Mouse (Mus musculus): ENCODE data around the gene Hmcn2. TPM values are rescaled to one million over a fixed set of nuclear protein-coding genes. Genes with fewer than 3 reads are reported as not detected.

Hmcn2 gene
- polyA plus RNA-seq (2012; rRNA removed) = 4.1 and 5.3 TPM in 2 replicates

- no peak for TF ChIP-seq POLR2A (IDR thresholded peaks at IDR 0.05; ENCODE audit: control insufficient read depth, low read depth, low read length)
- TF ChIP-seq CTCF (IDR thresholded peaks at IDR 0.05; ENCODE audit: control insufficient read depth, insufficient read depth, insufficient replicate concordance, low read depth, low read length) = no peak
- no peaks in the 10 kb centered on the region for H3K27me3 ChIP-seq (ENCODE audit: control insufficient read depth, insufficient read depth, low read length)
- H3K4me1 ChIP-seq (ENCODE audit: control insufficient read depth, insufficient read depth, low read length) = peaks cover 3% of the 10 kb centered on the region; the same call in 1 of the 2 replicates
- H3K36me3 ChIP-seq (ENCODE audit: control insufficient read depth, insufficient read depth, low read length) = no peaks in the 10 kb centered on the region
- H3K4me3 ChIP-seq (ENCODE audit: control insufficient read depth, low read depth, low read length) = no peak within 1 kb of the TSS
- H3K27ac ChIP-seq (ENCODE audit: control insufficient read depth, insufficient read depth, low read depth, low read length) = no peak within 1 kb of the TSS
These were observed at the start of gene Hmcn2 for GRCm38 (mm10) chr2:31314007-31314465. TSS of gene Hmcn2 (plus strand) at chr2:31314415.

DNA sequence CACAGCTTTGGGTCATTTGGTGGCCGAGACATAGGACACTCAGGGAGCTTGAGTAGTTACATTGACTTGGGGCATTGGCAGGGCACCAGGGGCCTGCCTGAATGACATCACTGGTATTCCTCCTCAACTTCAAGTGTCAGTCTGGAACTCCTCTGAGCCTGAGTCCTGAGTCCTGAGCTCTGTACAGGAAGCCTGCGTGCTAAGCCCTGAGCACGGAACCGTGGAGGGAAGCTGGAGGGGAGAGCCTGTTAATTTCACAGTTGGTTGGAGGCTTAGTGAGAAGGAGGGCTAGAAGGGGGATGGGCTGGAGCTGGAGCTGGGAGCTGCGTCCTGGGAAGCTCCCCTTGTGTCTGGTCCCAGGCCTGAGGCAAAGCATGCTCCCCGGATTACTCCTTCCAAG, 46.8 kb upstream of the Hmcn2 start:
- H3K27ac ChIP-seq (ENCODE audit: control insufficient read depth, insufficient read depth, low read depth, low read length) = no peak overlapping the region
- H3K36me3 ChIP-seq (ENCODE audit: control insufficient read depth, insufficient read depth, low read length) = no peaks in the 10 kb centered on the region
- no peaks in the 10 kb centered on the region for H3K27me3 ChIP-seq (ENCODE audit: control insufficient read depth, insufficient read depth, low read length)
- H3K4me3 ChIP-seq (ENCODE audit: control insufficient read depth, low read depth, low read length) = no peak overlapping the region
- no peak for TF ChIP-seq CTCF (IDR thresholded peaks at IDR 0.05; ENCODE audit: control insufficient read depth, insufficient read depth, insufficient replicate concordance, low read depth, low read length)
- no peak for TF ChIP-seq POLR2A (IDR thresholded peaks at IDR 0.05; ENCODE audit: control insufficient read depth, low read depth, low read length)
- peaks cover 10% of the 10 kb centered on the region for H3K4me1 ChIP-seq (ENCODE audit: control insufficient read depth, insufficient read depth, low read length)

- TF ChIP-seq CTCF (IDR thresholded peaks at IDR 0.05; ENCODE audit: control insufficient read depth, insufficient read depth, insufficient replicate concordance, low read depth, low read length) (no peak), POLR2A (IDR thresholded peaks at IDR 0.05; ENCODE audit: control insufficient read depth, low read depth, low read length) (no peak)
- H3K4me1 ChIP-seq (ENCODE audit: control insufficient read depth, insufficient read depth, low read length) = peaks cover 10% of the 10 kb centered on the region
- H3K36me3 ChIP-seq (ENCODE audit: control insufficient read depth, insufficient read depth, low read length) = no peaks in the 10 kb centered on the region
- H3K27ac ChIP-seq (ENCODE audit: control insufficient read depth, insufficient read depth, low read depth, low read length) = no peak overlapping the region
- no peak overlapping the region for H3K4me3 ChIP-seq (ENCODE audit: control insufficient read depth, low read depth, low read length)
- no peaks in the 10 kb centered on the region for H3K27me3 ChIP-seq (ENCODE audit: control insufficient read depth, insufficient read depth, low read length)
These were observed 45.6 kb upstream of the Hmcn2 start for GRCm38 (mm10) chr2:31268631-31269030.

GRCm38 (mm10) chr2:31269188-31269587, 45.0 kb upstream of the Hmcn2 start:
- Histone ChIP-seq H3K4me1 (ENCODE audit: control insufficient read depth, insufficient read depth, low read length) (peaks cover 10% of the 10 kb centered on the region), H3K27ac (ENCODE audit: control insufficient read depth, insufficient read depth, low read depth, low read length) (no peak overlapping the region), H3K36me3 (ENCODE audit: control insufficient read depth, insufficient read depth, low read length) (no peaks in the 10 kb centered on the region), H3K4me3 (ENCODE audit: control insufficient read depth, low read depth, low read length) (no peak overlapping the region), H3K27me3 (ENCODE audit: control insufficient read depth, insufficient read depth, low read length) (no peaks in the 10 kb centered on the region)
- TF ChIP-seq POLR2A (IDR thresholded peaks at IDR 0.05; ENCODE audit: control insufficient read depth, low read depth, low read length) = no peak
- TF ChIP-seq CTCF (IDR thresholded peaks at IDR 0.05; ENCODE audit: control insufficient read depth, insufficient read depth, insufficient replicate concordance, low read depth, low read length) = no peak

DNA sequence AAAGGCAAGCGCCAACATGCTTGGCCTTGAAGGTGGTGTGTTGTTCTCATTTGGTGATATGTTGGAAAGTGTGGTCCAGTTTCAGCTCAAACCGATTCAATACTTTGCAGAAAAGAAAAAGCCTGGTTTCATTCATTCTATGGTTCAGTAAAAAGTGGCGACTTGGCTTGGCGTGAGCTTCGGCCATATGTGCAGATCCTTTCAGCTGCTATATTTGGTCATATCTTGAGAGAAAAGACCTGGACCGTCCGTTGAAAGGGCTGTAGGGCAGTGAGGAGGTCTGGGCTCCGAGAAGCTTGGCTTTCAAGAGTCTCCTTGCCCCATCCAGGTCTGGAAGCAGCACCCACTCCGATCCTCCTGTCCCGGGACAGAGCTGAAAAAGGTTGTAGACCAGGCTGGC, 44.4 kb upstream of the Hmcn2 start:
- no peaks in the 10 kb centered on the region for H3K36me3 ChIP-seq (ENCODE audit: control insufficient read depth, insufficient read depth, low read length)
- TF ChIP-seq CTCF (IDR thresholded peaks at IDR 0.05; ENCODE audit: control insufficient read depth, insufficient read depth, insufficient replicate concordance, low read depth, low read length) = no peak
- no peak for TF ChIP-seq POLR2A (IDR thresholded peaks at IDR 0.05; ENCODE audit: control insufficient read depth, low read depth, low read length)
- H3K27me3 ChIP-seq (ENCODE audit: control insufficient read depth, insufficient read depth, low read length) = no peaks in the 10 kb centered on the region
- no peak overlapping the region for H3K4me3 ChIP-seq (ENCODE audit: control insufficient read depth, low read depth, low read length)
- no peak overlapping the region for H3K27ac ChIP-seq (ENCODE audit: control insufficient read depth, insufficient read depth, low read depth, low read length)
- peaks cover 10% of the 10 kb centered on the region for H3K4me1 ChIP-seq (ENCODE audit: control insufficient read depth, insufficient read depth, low read length)

- Histone ChIP-seq H3K4me1 (ENCODE audit: control insufficient read depth, insufficient read depth, low read length) (peaks cover 10% of the 10 kb centered on the region), H3K27ac (ENCODE audit: control insufficient read depth, insufficient read depth, low read depth, low read length) (no peak overlapping the region), H3K4me3 (ENCODE audit: control insufficient read depth, low read depth, low read length) (no peak overlapping the region), H3K27me3 (ENCODE audit: control insufficient read depth, insufficient read depth, low read length) (no peaks in the 10 kb centered on the region), H3K36me3 (ENCODE audit: control insufficient read depth, insufficient read depth, low read length) (no peaks in the 10 kb centered on the region)
- TF ChIP-seq POLR2A (IDR thresholded peaks at IDR 0.05; ENCODE audit: control insufficient read depth, low read depth, low read length) = no peak
- TF ChIP-seq CTCF (IDR thresholded peaks at IDR 0.05; ENCODE audit: control insufficient read depth, insufficient read depth, insufficient replicate concordance, low read depth, low read length) = no peak
These were observed 43.7 kb upstream of the Hmcn2 start for GRCm38 (mm10) chr2:31270470-31270869.

GRCm38 (mm10) chr2:31271071-31271470, 43.1 kb upstream of the Hmcn2 start:
- Histone ChIP-seq H3K36me3 (ENCODE audit: control insufficient read depth, insufficient read depth, low read length) (no peaks in the 10 kb centered on the region), H3K27ac (ENCODE audit: control insufficient read depth, insufficient read depth, low read depth, low read length) (no peak overlapping the region), H3K4me1 (ENCODE audit: control insufficient read depth, insufficient read depth, low read length) (peaks cover 10% of the 10 kb centered on the region), H3K27me3 (ENCODE audit: control insufficient read depth, insufficient read depth, low read length) (no peaks in the 10 kb centered on the region), H3K4me3 (ENCODE audit: control insufficient read depth, low read depth, low read length) (no peak overlapping the region)
- no peak for TF ChIP-seq CTCF (IDR thresholded peaks at IDR 0.05; ENCODE audit: control insufficient read depth, insufficient read depth, insufficient replicate concordance, low read depth, low read length)

DNA sequence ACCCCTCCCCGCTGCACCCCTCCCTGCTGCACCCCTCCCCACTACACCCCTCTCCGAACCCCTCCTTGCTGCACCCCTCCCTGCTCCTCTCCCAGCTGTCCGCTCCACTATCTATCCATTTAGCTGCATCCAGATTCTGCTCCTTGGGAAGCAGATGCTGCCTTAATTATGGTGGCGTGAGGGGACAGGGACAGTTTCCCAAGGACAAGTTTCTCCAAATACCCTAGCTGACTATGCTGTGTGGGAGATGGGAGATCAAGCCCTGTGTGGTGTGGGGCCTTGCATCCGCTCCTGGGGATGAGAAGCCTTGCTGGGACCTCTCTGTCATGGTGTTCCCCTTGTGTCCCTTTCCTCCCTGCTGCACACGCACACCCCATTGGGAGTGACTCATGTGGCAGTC, 39.2 kb upstream of the Hmcn2 start:
- no peaks in the 10 kb centered on the region for H3K36me3 ChIP-seq (ENCODE audit: control insufficient read depth, insufficient read depth, low read length)
- no peaks in the 10 kb centered on the region for H3K27me3 ChIP-seq (ENCODE audit: control insufficient read depth, insufficient read depth, low read length)
- no peak overlapping the region for H3K27ac ChIP-seq (ENCODE audit: control insufficient read depth, insufficient read depth, low read depth, low read length)
- TF ChIP-seq POLR2A (IDR thresholded peaks at IDR 0.05; ENCODE audit: control insufficient read depth, low read depth, low read length) (no peak), CTCF (IDR thresholded peaks at IDR 0.05; ENCODE audit: control insufficient read depth, insufficient read depth, insufficient replicate concordance, low read depth, low read length) (no peak)
- H3K4me1 ChIP-seq (ENCODE audit: control insufficient read depth, insufficient read depth, low read length) = no peaks in the 10 kb centered on the region; the same call in 1 of the 2 replicates
- no peak overlapping the region for H3K4me3 ChIP-seq (ENCODE audit: control insufficient read depth, low read depth, low read length)

Data from testis, adult 2 months (tissue).